Mouse (Mus musculus) liver, embryonic 14.5 days (tissue): ENCODE measurements around the gene Uts2b.

ENCODE experiments used
- CTCF ChIP-seq: IDR thresholded peaks from 2 replicates; pipeline ENCODE4 v1.5.1; 2016; ENCODE audit warnings: antibody characterized with exemption, low read depth, control low read depth
- EP300 ChIP-seq: IDR thresholded peaks from 2 replicates; pipeline ENCODE4 v1.6.1; 2016; ENCODE audit warnings: antibody characterized with exemption, low read depth

DNA sequence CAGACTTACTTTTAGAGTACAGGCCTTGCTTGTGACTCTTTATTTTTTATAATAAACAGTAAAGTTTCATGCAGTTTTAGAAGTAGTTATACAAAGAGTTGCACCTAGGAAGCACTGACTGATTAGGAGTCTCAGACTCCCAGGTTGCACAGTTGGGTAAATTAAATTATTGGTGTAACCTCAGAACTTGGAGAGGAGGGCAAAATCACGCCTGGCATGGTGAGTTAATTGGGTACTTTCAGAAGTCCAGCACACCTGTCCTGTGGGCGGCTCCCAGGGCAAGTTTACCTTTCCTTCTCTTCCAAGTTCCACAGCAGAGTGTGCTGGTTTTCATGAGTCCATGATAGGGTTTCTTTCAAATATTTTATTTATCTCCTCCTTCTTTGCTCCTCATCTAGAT, 21.8 kb upstream of the Uts2b start:
- TF ChIP-seq CTCF (no peak), EP300 (no peak)
